Mouse (Mus musculus): ENCODE results near the gene Akr1b3.
"Not testable (repeated sequence)": the region's sequence is repeated elsewhere in the genome, so short reads cannot be mapped to it uniquely, and the experiment has no call there.

Gene Akr1b3

GRCm38 (mm10) chr6:34316854-34317771 is at the start of gene Akr1b3:
Gene Akr1b3 (minus strand): TSS chr6:34317478.
- DNase-seq (ENCODE audit: low spot score) = peak; percentile 82

- no peak for DNase-seq (ENCODE audit: low spot score)
Measured at GRCm38 (mm10) chr6:34364217-34365136, 47.2 kb upstream of the Akr1b3 start.

GRCm38 (mm10) chr6:34355841-34356240 is 38.6 kb upstream of the Akr1b3 start:
- no peak for DNase-seq (ENCODE audit: low spot score)

- no peak for DNase-seq (ENCODE audit: low spot score)
Measured at GRCm38 (mm10) chr6:34355349-34355747, 38.1 kb upstream of the Akr1b3 start.

DNA sequence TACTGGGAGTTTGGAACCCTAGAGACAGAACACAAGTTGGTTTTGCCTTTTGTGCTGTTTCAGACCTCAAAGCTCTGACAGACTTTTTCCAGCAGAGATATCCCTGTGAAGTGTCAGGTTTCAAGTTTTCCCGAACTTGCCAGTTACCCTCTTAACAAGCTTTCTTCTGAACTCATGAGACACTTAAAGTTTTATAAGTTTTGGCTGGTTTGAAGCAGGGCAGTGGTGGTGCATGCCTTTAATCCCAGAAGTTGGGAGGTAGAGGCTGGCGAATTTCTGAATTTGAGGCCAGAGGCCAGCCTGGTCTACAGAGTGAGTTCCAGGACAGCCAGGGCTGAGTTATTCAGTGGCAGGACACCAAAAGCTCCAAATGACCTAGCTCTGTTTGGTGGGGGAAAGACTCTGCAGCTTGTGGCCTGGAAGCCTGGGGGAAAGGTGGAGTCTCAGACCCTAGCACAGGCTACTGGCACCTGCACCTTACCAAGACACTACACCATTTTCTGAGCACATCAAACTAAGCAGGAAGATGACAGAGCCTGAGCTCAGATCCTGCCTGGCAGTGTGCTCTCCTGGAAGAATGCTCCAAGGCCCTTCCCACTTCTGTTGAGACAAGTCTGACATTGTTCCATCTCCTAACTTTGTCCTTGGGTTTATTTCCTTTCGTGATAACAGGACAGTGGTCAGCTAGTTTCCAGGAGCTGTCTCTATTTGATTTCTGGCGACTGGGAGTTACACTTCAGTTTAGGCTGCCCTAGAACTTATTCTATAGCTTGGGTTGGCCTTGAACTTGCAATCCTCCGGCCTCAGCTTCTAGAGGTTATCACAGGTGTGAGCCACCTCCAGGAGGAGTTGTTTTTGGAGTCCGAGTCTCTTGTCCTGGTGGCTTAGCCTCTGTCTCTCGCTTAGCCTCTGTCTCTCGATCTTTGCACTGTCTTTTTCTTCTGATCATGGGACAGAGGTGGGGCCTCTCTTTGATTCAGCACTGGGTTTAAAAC is 37.4 kb upstream of the Akr1b3 start:
- no peak for DNase-seq (ENCODE audit: low spot score)

GRCm38 (mm10) chr6:34353658-34354353 is 36.5 kb upstream of the Akr1b3 start, which contains the start of gene Akr1b8:
Gene Akr1b8 (plus strand): TSS chr6:34354119.
- no peak for DNase-seq (ENCODE audit: low spot score)

GRCm38 (mm10) chr6:34352401-34352800 is 35.1 kb upstream of the Akr1b3 start:
- DNase-seq (ENCODE audit: low spot score) = no peak

DNA sequence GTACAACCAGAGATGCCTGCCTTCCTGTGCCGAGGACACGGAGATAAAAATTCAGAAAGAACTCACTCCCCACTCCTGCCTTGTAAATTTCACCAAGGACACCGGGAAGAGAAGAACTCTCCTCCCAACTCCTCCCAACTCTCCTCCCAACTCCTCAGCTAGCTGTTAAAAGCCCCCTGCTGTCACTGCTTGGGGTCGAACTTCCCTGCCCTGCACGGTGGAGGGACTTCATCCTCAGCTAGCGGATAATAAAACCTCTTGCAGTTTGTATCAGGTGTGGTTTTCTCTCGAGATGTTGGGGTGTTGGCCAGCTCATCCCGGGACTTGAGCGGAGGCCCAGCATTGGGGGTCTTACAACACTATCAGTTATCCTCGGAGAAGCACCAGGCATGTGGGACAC is 34.2 kb upstream of the Akr1b3 start:
- DNase-seq (ENCODE audit: low spot score) = not testable (repeated sequence)

DNA sequence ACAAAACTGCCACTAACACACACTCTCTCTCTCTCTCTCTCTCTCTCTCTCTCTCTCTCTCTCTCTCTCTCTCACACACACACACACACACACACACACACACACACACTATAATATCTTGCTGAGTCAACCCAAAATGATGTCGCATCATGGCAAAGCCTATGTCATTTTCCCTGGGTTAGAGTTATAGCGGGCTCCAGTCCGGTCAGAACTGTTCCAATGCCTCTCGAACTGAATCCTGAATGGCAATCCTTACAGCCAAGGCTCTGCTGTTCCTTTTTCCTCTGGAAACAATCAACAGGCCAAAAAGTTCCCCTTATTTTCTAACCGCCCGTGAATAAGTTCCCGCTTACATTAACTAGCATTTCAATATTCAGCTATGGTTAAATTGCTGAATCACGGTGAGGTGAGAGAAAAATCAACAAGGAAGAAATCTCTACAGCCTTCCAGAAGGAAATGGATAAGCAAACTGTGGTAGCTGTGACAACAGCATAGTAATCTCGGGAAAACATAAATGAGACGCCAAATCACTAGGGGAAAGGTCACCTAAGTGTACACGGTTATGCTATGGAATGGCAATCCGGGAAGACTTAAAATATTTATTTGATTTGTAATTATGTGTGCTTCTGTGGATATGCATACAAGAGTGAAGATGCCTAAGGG is 32.9 kb upstream of the Akr1b3 start:
- no peak for DNase-seq (ENCODE audit: low spot score)

DNA sequence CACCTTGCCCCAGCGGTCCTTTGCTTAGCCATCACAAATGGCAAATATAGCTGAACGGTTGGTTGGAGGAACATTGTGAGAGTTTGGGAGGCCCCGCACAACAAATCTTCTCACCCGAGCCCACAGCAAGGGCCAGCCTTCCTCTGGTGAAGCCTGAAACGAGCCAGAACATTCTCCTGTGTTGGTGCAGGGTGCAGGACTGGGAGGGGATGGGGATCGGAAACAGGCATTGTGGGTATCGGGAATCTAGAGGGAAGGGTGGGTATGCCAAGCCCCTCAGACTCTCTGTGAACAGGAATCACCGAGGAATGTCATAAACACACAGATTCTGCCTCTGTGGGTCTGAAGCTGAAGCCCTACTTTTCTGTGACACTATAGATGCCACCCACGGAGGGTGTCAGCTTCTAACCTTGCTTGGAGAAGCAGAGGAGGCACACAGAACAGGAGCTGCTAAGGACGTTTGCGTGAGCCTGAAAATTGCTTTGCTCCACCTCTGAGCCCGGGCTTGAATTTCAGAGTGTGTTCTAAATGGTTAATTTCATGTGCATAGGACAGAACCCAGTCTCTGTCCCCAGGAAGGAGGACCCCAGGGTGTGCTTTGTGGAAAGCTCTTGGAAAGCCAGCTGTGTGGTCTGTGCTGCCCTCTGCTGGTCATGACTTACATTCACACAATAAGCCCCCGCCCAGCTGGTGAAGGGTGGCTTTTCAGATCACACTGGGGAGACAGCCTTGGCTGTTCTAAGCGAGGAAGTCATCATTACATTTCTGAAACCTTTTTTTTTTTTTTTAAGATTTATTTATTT is 29.0 kb upstream of the Akr1b3 start:
- DNase-seq (ENCODE audit: low spot score) = peak; percentile 34

- DNase-seq (ENCODE audit: low spot score) = no peak
Measured at GRCm38 (mm10) chr6:34344935-34345334, 27.7 kb upstream of the Akr1b3 start.

- no peak for DNase-seq (ENCODE audit: low spot score)
Measured at GRCm38 (mm10) chr6:34344135-34344850, 27.0 kb upstream of the Akr1b3 start.

DNA sequence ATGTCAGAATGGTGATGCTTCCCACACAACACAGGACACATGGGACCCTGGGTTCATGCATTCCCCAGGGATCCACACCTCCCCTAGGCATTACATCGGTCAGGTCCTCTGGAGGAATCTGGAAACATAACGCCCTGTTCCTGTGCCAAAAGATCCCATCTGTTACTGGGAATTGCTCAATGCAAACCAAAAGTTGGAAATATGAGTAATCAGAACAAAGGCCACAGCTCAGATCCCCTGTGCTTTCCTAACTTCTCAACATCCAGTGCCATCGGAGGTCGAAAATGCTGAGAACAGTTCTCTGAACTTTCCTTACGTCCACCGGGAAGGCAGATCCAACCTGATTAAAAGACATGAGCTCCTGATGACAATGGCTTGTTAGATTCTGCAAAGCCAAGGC is 26.1 kb upstream of the Akr1b3 start:
- DNase-seq (ENCODE audit: low spot score) = no peak

- no peak for DNase-seq (ENCODE audit: low spot score)
Measured at GRCm38 (mm10) chr6:34342476-34342875, 25.2 kb upstream of the Akr1b3 start.

GRCm38 (mm10) chr6:34341991-34342390 is 24.7 kb upstream of the Akr1b3 start:
- DNase-seq (ENCODE audit: low spot score) = no peak

DNA sequence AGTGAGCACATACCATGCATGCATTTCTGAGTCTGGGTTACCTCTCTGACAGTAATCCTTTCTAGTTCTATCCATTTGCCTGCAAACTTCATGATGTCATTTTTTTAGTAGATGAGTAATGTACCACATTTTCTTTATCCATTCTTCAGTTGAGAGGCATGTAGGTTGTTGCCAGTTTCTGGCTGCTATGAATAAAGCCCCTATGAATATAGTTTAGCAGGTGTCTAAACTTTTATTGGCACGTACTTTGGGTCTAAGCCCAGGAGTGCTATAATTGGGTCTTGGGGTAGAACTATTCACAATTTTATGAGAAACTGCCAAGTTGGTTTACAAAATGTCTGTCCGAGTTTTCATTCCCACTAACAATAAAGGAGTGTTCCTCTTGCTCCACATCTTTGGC is 20.5 kb upstream of the Akr1b3 start:
- DNase-seq (ENCODE audit: low spot score) = no peak

DNA sequence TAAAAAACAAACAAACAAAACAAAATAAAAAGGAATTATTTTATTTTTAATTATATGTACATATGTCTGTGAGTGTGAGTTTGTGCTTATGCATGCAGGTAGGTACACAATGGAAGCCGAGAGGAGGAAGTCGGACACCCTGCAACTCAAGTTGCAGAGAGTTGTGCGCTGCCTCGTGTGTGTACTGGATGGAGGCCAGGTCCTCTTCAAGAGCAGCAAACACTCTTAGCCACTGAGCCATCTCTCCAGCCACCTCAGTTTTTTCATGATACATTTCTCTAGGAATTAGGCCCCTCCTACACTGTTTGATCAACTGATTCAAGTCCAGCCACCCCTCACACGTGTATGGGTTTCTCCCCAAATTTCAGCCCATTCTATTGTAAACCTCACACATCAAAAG is 17.4 kb upstream of the Akr1b3 start:
- no peak for DNase-seq (ENCODE audit: low spot score)

DNA sequence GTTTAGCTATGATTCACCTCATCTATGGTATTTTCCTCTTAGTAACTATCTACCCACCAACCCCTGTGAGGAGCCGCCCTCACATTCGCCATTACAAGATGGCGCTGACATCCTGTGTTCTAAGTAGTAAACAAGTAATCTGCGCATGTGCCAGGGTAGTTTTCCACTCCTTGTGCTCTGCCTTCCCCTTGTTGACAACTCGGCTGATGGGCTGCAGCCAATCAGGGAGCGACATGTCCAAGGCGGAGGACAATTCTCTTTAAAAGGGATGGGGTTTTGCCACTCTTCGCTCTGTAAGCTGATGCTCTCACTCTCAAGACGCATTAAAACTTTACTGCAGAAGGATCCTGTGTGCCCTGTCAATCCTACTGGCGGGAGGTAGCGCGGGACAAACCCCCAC is 14.5 kb upstream of the Akr1b3 start:
- not testable (repeated sequence) for DNase-seq (ENCODE audit: low spot score)

DNA sequence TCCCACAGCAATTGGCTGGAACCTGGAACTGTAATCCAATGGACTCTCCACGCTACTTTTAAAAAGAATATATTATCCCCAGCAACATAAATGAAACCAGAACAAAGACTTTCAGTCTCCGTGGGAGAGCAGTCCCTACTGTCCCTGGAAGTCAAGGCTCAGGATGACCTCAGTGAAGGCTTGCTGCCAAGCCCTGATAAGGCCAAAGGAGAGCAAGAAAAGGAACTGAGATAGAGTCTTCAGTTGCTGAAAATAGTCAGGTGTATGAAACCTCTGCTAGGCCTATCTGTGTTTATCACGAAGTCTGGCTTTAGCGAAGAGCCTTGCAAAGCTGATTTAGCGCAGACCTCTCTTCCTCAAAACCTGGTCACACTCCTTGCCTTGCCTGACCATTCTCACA is 14.1 kb upstream of the Akr1b3 start:
- DNase-seq (ENCODE audit: low spot score) = no peak
